Mouse (Mus musculus): ENCODE results near the gene AF366264. TPM values are rescaled to one million over a fixed set of nuclear protein-coding genes. Genes with fewer than 3 reads are reported as not detected.
"Not testable (repeated sequence)": the region's sequence is repeated elsewhere in the genome, so short reads cannot be mapped to it uniquely, and the experiment has no call there.

Gene AF366264
- polyA plus RNA-seq (2015; fragmentation: Nextera tagmentation; extraction: Ambion mirVana), result not detected in 2 replicates

DNA sequence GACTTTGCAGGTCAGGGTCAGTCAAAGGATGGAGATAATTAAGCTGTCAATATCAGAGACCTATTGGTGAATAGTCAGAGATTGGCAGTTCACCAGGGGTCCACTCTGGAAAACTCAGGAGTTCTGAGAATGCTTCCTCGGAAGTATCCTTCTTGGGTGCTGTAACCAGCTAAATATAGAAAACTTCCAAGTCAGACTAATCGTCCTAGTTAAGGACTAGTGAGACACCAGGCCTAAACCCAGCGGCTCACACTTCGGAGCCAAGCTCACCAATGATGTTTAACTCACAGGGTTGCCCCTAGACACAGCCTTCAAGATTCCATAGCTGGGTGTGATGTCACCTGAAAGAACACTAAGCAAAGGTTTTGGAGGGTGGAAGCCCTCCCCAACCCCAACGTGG lies at the start of gene AF366264:
TSS of gene AF366264 (minus strand) at position 101 of the 400 bp plus-strand sequence.
- H3K4me2 ChIP-seq; H3K36me3 ChIP-seq; H3K9me3 ChIP-seq; ATAC-seq (ENCODE audit: low FRiP score); H3K4me3 ChIP-seq; H3K4me1 ChIP-seq (replicated peaks); H3K27me3 ChIP-seq; H3K9ac ChIP-seq; H3K27ac ChIP-seq: not testable (repeated sequence)
- WGBS, result 92% methylated on average over 5 of the region's 5 CpGs

DNA sequence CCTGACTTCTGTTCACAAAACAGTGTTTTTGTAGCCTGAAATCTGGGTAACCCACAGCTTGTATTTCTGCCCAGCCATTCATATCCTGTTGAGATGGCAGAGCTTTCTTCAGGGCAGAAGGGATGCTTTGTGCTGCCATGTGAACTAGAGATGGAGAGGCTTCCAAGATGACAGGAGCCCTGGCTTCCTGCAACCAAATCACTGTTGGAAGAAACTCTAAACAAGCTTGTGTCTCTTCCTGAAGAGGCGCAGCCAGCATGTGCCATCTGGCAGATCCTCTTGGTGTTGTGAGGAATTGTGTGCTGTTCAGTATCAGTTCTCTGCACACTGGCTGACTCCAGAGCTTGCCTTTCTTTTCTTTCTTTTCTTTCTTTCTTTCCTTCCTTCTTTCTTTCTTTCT lies 5.1 kb upstream of the AF366264 start:
- not testable (repeated sequence) for H3K4me2 ChIP-seq; H3K4me1 ChIP-seq (replicated peaks); H3K27me3 ChIP-seq; H3K36me3 ChIP-seq; H3K9ac ChIP-seq; H3K4me3 ChIP-seq; ATAC-seq (ENCODE audit: low FRiP score); H3K9me3 ChIP-seq; H3K27ac ChIP-seq
- 83% methylated on average over 1 of the region's 1 CpGs for WGBS

DNA sequence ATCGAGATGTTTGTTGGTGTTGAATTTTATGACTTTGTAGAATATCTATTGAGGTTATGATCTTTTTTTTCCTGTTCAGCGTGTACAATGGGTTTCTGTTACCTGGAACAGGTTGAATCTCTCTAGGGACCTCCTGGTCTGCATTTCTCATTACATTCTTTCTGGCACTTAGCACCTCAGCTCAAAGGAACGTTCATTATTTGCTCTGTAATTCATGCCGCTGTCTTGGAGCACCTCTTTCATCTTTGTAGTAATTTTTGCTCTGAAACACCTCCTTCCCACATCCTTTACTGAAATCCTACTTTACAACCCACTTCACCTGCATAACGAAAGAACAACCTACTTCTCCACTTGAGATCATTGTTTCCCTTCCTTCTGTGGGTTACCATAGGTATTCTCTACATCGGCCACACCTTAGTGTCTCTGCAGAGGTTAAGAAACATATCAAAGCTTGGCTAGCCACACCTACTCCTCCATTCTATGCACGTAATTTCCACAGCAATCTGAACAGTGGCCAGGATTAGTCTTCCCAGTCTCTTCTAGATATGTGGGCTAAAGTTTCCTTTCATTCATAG lies 9.5 kb downstream of the AF366264 start:
- no peaks in the 10 kb centered on the region for H3K9me3 ChIP-seq
- H3K4me1 ChIP-seq (replicated peaks), result no peaks in the 10 kb centered on the region
- H3K9ac ChIP-seq, result no peak overlapping the region
- no peak overlapping the region for H3K4me3 ChIP-seq
- no peaks in the 10 kb centered on the region for H3K27me3 ChIP-seq
- no peak overlapping the region for H3K4me2 ChIP-seq
- WGBS, result 86% methylated on average over 7 of the region's 7 CpGs
- ATAC-seq (ENCODE audit: low FRiP score), result no peak
- no peaks in the 10 kb centered on the region for H3K36me3 ChIP-seq
- no peak overlapping the region for H3K27ac ChIP-seq

DNA sequence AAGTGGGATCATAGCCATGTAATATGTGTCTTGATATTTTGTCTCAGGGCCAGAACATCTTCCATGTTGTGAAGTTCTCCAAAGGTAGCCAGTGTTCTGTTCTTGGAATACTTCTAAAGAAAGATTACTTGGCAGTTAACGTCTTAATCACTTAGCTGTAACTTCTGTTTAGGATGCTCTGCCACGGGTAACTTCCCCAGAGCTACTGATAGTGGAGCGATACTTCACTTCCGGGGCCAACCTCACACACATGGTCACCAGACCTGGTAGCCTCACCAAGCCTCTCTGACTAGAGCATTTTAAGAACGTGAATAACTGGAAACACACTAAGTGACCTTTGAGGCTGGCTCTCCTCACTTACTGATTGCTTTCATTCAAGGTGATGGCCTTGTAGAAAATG lies 38.6 kb downstream of the AF366264 start:
- Histone ChIP-seq H3K4me1 (replicated peaks) (no peaks in the 10 kb centered on the region), H3K4me2 (no peak overlapping the region), H3K36me3 (peaks cover 49% of the 10 kb centered on the region), H3K4me3 (no peak overlapping the region), H3K27ac (no peak overlapping the region), H3K9ac (no peak overlapping the region), H3K27me3 (no peaks in the 10 kb centered on the region), H3K9me3 (no peaks in the 10 kb centered on the region)
- WGBS, result 91% methylated on average over 5 of the region's 5 CpGs
- no peak for ATAC-seq (ENCODE audit: low FRiP score)

DNA sequence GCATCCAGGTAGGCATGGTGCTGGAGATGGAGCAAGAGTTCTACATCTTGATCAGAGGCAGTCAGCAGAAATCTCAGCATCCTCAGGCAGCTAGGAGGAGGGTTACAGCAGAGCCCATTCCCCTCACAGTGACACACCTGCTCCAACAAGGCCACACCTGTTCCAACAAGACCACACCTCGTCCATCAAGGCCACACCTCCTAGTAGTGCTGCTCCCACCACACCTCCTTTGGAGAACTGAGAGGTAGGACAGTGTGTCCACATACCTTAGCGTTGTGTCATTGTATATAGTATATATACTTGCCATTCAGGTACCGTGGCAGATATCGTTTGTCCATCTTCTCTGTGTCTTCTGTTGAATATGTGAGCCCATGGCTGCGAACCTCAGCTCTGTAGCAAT lies 40.5 kb downstream of the AF366264 start:
- H3K9me3 ChIP-seq, result no peaks in the 10 kb centered on the region
- H3K27ac ChIP-seq, result no peak overlapping the region
- H3K9ac ChIP-seq, result no peak overlapping the region
- no peak overlapping the region for H3K4me2 ChIP-seq
- peaks cover 67% of the 10 kb centered on the region for H3K36me3 ChIP-seq
- ATAC-seq (ENCODE audit: low FRiP score), result no peak
- H3K4me1 ChIP-seq (replicated peaks), result no peaks in the 10 kb centered on the region
- no peaks in the 10 kb centered on the region for H3K27me3 ChIP-seq
- WGBS, result 94% methylated on average over 5 of the region's 5 CpGs
- no peak overlapping the region for H3K4me3 ChIP-seq

DNA sequence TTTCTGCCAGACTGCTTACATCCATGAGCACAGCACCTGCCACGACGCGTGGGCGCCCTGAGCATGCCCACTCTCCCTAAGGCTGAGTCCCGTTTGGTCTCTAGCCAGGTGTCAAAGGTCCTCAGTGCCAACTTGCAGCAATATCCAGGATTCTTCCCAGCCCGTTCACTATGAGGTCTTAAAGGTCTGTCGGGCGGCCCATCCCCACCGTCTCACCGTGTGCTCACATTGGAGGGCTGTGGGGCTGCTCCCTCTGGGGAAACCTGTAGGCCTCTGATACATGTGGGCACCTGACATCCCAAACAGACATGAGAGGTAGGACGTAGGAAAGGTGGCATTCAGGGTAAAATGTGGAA lies 44.5 kb downstream of the AF366264 start:
- Histone ChIP-seq H3K27ac (no peak overlapping the region), H3K9me3 (no peaks in the 10 kb centered on the region), H3K4me3 (no peak overlapping the region), H3K27me3 (no peaks in the 10 kb centered on the region), H3K9ac (no peak overlapping the region; the same call in 1 of the 2 replicates), H3K36me3 (peaks cover 82% of the 10 kb centered on the region), H3K4me1 (replicated peaks) (no peaks in the 10 kb centered on the region), H3K4me2 (no peak overlapping the region)
- no peak for ATAC-seq (ENCODE audit: low FRiP score)
- WGBS, result 95% methylated on average over 11 of the region's 11 CpGs

DNA sequence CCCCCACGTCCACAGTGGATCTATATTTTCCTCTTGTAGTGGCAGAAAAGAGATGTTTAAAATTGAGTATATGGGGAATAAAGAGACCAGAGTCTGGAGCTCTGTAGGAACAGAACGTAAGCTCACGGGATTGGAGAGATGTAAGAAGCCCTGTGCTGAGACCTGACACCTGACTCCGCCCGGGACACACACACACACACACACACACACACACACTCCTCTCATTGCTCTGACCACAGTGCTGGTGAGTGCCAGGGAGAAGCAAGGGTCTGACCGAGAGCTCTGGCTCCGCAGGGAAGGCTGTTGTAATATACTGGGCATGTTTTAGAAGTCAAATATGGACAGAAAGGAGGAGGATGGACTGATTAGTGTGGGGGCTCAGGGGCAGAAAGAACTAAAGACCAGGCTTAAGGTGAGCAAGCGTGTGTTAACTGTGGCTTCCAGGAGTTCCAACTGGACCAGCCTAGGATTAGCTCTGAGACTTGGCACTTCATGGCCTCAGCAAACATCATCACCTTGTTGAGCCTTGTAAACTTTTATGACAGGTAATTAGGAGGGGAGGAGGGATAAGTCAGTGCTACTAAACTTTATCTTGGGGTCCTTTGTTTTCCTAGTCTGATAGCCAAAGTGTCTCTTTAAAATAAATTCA lies 45.0 kb downstream of the AF366264 start:
- Histone ChIP-seq H3K9ac (no peak overlapping the region; the same call in 1 of the 2 replicates), H3K9me3 (no peaks in the 10 kb centered on the region), H3K4me2 (no peak overlapping the region), H3K36me3 (peaks cover 82% of the 10 kb centered on the region), H3K4me3 (no peak overlapping the region), H3K27me3 (no peaks in the 10 kb centered on the region), H3K27ac (no peak overlapping the region), H3K4me1 (replicated peaks) (no peaks in the 10 kb centered on the region)
- whole genome bisulfite sequencing, result 90% methylated on average over 8 of the region's 8 CpGs
- no peak for ATAC-seq (ENCODE audit: low FRiP score)

DNA sequence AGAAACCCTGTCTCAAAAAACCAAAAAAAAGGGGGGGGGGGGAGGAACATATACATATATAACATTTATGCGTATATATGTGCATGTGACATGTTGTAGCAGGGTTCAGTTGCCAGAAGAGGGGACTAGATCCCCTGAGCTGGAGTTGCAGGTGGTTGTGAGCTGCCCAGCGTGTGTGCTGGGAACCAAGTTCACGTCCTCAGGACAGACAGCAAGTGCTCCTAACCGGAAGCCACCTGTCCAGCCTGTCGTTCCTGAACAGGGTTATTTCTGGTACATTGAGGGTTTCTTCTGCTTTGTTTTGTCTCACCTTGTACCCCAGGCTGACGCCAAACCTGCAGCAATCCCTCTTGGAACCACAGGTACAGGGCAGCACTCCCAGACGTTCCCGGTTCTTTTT lies 48.6 kb downstream of the AF366264 start:
- Histone ChIP-seq H3K36me3 (peaks cover 52% of the 10 kb centered on the region), H3K27me3 (no peaks in the 10 kb centered on the region), H3K4me3 (no peak overlapping the region), H3K9me3 (no peaks in the 10 kb centered on the region), H3K9ac (no peak overlapping the region), H3K4me1 (replicated peaks) (peaks cover 14% of the 10 kb centered on the region), H3K4me2 (no peak overlapping the region), H3K27ac (no peak overlapping the region)
- ATAC-seq (ENCODE audit: low FRiP score), result no peak
- WGBS, result 93% methylated on average over 8 of the region's 8 CpGs

DNA sequence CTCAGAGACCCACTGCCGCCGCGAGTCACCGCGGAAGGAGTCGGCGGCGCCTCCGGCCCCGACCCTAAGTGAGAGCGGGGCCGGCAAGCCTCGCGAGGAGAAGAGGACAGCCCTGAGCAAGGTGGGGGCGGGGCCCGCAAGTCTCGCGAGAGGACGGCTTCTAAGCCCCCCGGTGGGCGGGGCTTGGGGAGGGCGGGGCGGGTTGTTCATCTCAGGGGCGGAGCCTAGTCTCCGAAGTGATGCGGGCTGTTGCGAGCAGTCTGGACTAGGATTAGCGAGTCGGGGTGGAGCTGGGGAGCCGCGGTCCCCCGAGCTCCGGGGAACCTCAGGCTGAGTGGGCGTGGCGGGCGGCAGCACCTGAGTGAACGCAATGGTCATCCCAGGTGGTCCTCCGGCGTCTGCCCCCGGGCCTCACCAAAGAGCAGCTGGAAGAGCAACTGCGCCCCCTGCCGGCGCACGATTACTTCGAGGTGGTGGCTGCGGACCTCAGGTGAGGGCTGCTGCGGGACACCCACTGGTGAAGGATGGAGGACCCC lies 52.4 kb downstream of the AF366264 start:
- peak overlapping the region; percentile 87 for H3K9ac ChIP-seq
- peak overlapping the region; percentile 61 for H3K4me3 ChIP-seq
- peaks cover 19% of the 10 kb centered on the region for H3K4me1 ChIP-seq (replicated peaks)
- H3K4me2 ChIP-seq, result peak overlapping the region; percentile 81
- H3K27ac ChIP-seq, result peak overlapping the region; percentile 99
- ATAC-seq (ENCODE audit: low FRiP score), result peak; percentile 96
- WGBS, result 0% methylated on average over 43 of the region's 47 CpGs
- no peaks in the 10 kb centered on the region for H3K9me3 ChIP-seq
- H3K36me3 ChIP-seq, result peaks cover 39% of the 10 kb centered on the region
- no peaks in the 10 kb centered on the region for H3K27me3 ChIP-seq

DNA sequence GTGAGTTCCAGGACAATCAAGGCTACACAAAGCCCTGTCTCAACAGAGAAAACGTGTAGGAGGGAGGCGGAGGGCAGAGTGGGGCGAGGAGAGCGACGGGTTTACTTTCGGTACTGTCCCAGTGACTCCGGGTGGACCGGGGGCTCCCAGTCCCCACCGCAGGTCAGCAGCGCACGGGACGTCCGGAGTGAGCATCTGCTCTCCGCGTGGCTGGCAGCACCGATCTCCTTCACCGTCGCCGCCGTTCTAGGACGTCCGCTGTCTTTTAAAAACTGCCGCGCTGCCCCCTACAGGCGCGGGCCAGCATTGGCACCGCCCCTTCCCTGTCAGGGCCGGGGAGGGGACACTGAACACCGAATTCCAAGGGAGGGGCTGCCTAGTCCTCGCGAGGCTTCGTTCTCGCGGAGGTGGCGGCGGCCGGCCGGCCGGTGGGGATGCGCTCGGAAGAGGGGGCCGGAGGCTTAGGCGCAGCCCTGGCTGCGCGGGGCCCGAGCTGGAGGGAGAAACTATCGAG lies 52.9 kb downstream of the AF366264 start, which contains the start of gene Upf3a:
TSS of gene Upf3a (plus strand) at position 366 of the 514 bp plus-strand sequence.
- under 1% methylated on average over 47 of the region's 47 CpGs for WGBS
- H3K4me1 ChIP-seq (replicated peaks), result peaks cover 19% of the 10 kb centered on the region
- peak; percentile 96 for ATAC-seq (ENCODE audit: low FRiP score)
- peak within 1 kb of the TSS; percentile 87 for H3K9ac ChIP-seq
- peaks cover 44% of the 10 kb centered on the region for H3K36me3 ChIP-seq
- peak within 1 kb of the TSS; percentile 99 for H3K27ac ChIP-seq
- no peaks in the 10 kb centered on the region for H3K9me3 ChIP-seq
- peak within 1 kb of the TSS; percentile 81 for H3K4me2 ChIP-seq
- peak within 1 kb of the TSS; percentile 61 for H3K4me3 ChIP-seq
- no peaks in the 10 kb centered on the region for H3K27me3 ChIP-seq

Measured in hindbrain, embryonic 13.5 days (tissue).